Mouse (Mus musculus): ENCODE data around the gene Pitx1. TPM values are rescaled to one million over a fixed set of nuclear protein-coding genes. Genes with fewer than 3 reads are reported as not detected.

The Pitx1 gene
- total and polyA plus RNA-seq, 2 experiments = not detected

- H3K36me3 ChIP-seq (ENCODE audit: control insufficient read depth, insufficient read depth, low read length) = no peaks in the 10 kb centered on the region
- H3K9ac ChIP-seq (ENCODE audit: low read depth, low read length) = no peak overlapping the region
- DNase-seq (ENCODE audit: extremely low read depth, low read depth, low spot score) = peak; percentile 37
- TF ChIP-seq CTCF (IDR thresholded peaks at IDR 0.05; ENCODE audit: low read depth, low read length) = no peak
- TF ChIP-seq POLR2A (IDR thresholded peaks at IDR 0.05; ENCODE audit: extremely low read depth, insufficient read depth, low read length) = no peak
- H3K4me1 ChIP-seq (ENCODE audit: control insufficient read depth, insufficient read depth, low read length) = peaks cover 7% of the 10 kb centered on the region; the same call in 1 of the 2 replicates
- no peak overlapping the region for H3K4me3 ChIP-seq (ENCODE audit: insufficient read depth, low read depth, low read length)
- H3K79me2 ChIP-seq (ENCODE audit: control insufficient read depth, insufficient read depth, low read length) = no peaks in the 10 kb centered on the region
- H3K27me3 ChIP-seq (ENCODE audit: control insufficient read depth, insufficient read depth, low read length) = peaks cover 12% of the 10 kb centered on the region
- 16% methylated on average over 13 of the region's 13 CpGs for WGBS
- H3K27ac ChIP-seq (replicated peaks; ENCODE audit: insufficient read depth, low read depth, low read length) = no peak overlapping the region
Measured at GRCm38 (mm10) chr13:55848604-55849190, 12.7 kb upstream of the Pitx1 start.

GRCm38 (mm10) chr13:55847805-55848204 is 11.8 kb upstream of the Pitx1 start:
- Histone ChIP-seq H3K9ac (ENCODE audit: low read depth, low read length) (no peak overlapping the region), H3K27me3 (ENCODE audit: control insufficient read depth, insufficient read depth, low read length) (peaks cover 12% of the 10 kb centered on the region), H3K36me3 (ENCODE audit: control insufficient read depth, insufficient read depth, low read length) (no peaks in the 10 kb centered on the region), H3K4me1 (ENCODE audit: control insufficient read depth, insufficient read depth, low read length) (peaks cover 7% of the 10 kb centered on the region; the same call in 1 of the 2 replicates), H3K79me2 (ENCODE audit: control insufficient read depth, insufficient read depth, low read length) (no peaks in the 10 kb centered on the region), H3K27ac (replicated peaks; ENCODE audit: insufficient read depth, low read depth, low read length) (no peak overlapping the region), H3K4me3 (ENCODE audit: insufficient read depth, low read depth, low read length) (no peak overlapping the region)
- WGBS = 22% methylated on average over 10 of the region's 10 CpGs
- no peak for TF ChIP-seq POLR2A (IDR thresholded peaks at IDR 0.05; ENCODE audit: extremely low read depth, insufficient read depth, low read length)
- TF ChIP-seq CTCF (IDR thresholded peaks at IDR 0.05; ENCODE audit: low read depth, low read length) = no peak
- no peak for DNase-seq (ENCODE audit: extremely low read depth, low read depth, low spot score)

GRCm38 (mm10) chr13:55843700-55844099 is 7.7 kb upstream of the Pitx1 start:
- H3K27me3 ChIP-seq (ENCODE audit: control insufficient read depth, insufficient read depth, low read length) = peaks cover 14% of the 10 kb centered on the region
- peaks cover 7% of the 10 kb centered on the region; the same call in 1 of the 2 replicates for H3K4me1 ChIP-seq (ENCODE audit: control insufficient read depth, insufficient read depth, low read length)
- no peaks in the 10 kb centered on the region for H3K79me2 ChIP-seq (ENCODE audit: control insufficient read depth, insufficient read depth, low read length)
- TF ChIP-seq CTCF (IDR thresholded peaks at IDR 0.05; ENCODE audit: low read depth, low read length) (peak; percentile 45; the same call in 1 of the 2 replicates), POLR2A (IDR thresholded peaks at IDR 0.05; ENCODE audit: extremely low read depth, insufficient read depth, low read length) (no peak)
- no peak overlapping the region for H3K4me3 ChIP-seq (ENCODE audit: insufficient read depth, low read depth, low read length)
- 92% methylated on average over 1 of the region's 1 CpGs for WGBS
- no peak for DNase-seq (ENCODE audit: extremely low read depth, low read depth, low spot score)
- H3K9ac ChIP-seq (ENCODE audit: low read depth, low read length) = no peak overlapping the region
- no peaks in the 10 kb centered on the region for H3K36me3 ChIP-seq (ENCODE audit: control insufficient read depth, insufficient read depth, low read length)
- no peak overlapping the region for H3K27ac ChIP-seq (replicated peaks; ENCODE audit: insufficient read depth, low read depth, low read length)

GRCm38 (mm10) chr13:55840223-55840622 is 4.2 kb upstream of the Pitx1 start:
- Histone ChIP-seq H3K4me1 (ENCODE audit: control insufficient read depth, insufficient read depth, low read length) (no peaks in the 10 kb centered on the region), H3K9ac (ENCODE audit: low read depth, low read length) (no peak overlapping the region), H3K4me3 (ENCODE audit: insufficient read depth, low read depth, low read length) (no peak overlapping the region), H3K36me3 (ENCODE audit: control insufficient read depth, insufficient read depth, low read length) (no peaks in the 10 kb centered on the region), H3K27ac (replicated peaks; ENCODE audit: insufficient read depth, low read depth, low read length) (no peak overlapping the region), H3K79me2 (ENCODE audit: control insufficient read depth, insufficient read depth, low read length) (no peaks in the 10 kb centered on the region), H3K27me3 (ENCODE audit: control insufficient read depth, insufficient read depth, low read length) (peaks cover 19% of the 10 kb centered on the region)
- 56% methylated on average over 14 of the region's 14 CpGs for WGBS
- DNase-seq (ENCODE audit: extremely low read depth, low read depth, low spot score) = no peak
- no peak for TF ChIP-seq CTCF (IDR thresholded peaks at IDR 0.05; ENCODE audit: low read depth, low read length)

GRCm38 (mm10) chr13:55836786-55837780 is 1.1 kb upstream of the Pitx1 start:
- Histone ChIP-seq H3K36me3 (ENCODE audit: control insufficient read depth, insufficient read depth, low read length) (no peaks in the 10 kb centered on the region), H3K4me3 (ENCODE audit: insufficient read depth, low read depth, low read length) (no peak overlapping the region), H3K27me3 (ENCODE audit: control insufficient read depth, insufficient read depth, low read length) (peaks cover 29% of the 10 kb centered on the region), H3K27ac (replicated peaks; ENCODE audit: insufficient read depth, low read depth, low read length) (no peak overlapping the region), H3K79me2 (ENCODE audit: control insufficient read depth, insufficient read depth, low read length) (no peaks in the 10 kb centered on the region), H3K9ac (ENCODE audit: low read depth, low read length) (no peak overlapping the region), H3K4me1 (ENCODE audit: control insufficient read depth, insufficient read depth, low read length) (no peaks in the 10 kb centered on the region)
- no peak for DNase-seq (ENCODE audit: extremely low read depth, low read depth, low spot score)
- TF ChIP-seq POLR2A (IDR thresholded peaks at IDR 0.05; ENCODE audit: extremely low read depth, insufficient read depth, low read length) (no peak), CTCF (IDR thresholded peaks at IDR 0.05; ENCODE audit: low read depth, low read length) (no peak)
- 5% methylated on average over 32 of the region's 32 CpGs for WGBS
